Mouse (Mus musculus): ENCODE measurements around the gene Fam117a.
A peak's percentile ranks its signal among the peaks of the same experiment; 100 is the strongest.
"Not testable (repeated sequence)": the region's sequence is repeated elsewhere in the genome, so short reads cannot be mapped to it uniquely, and the experiment has no call there.

Gene Fam117a

GRCm38 (mm10) chr11:95392708-95393499 is 56.1 kb downstream of the Fam117a start:
- DNase-seq (ENCODE audit: low spot score in 2 of 2): peak; percentile 27 to 32

GRCm38 (mm10) chr11:95393500-95393816 is 56.6 kb downstream of the Fam117a start:
- DNase-seq (ENCODE audit: low spot score in 2 of 2): no peak

DNA sequence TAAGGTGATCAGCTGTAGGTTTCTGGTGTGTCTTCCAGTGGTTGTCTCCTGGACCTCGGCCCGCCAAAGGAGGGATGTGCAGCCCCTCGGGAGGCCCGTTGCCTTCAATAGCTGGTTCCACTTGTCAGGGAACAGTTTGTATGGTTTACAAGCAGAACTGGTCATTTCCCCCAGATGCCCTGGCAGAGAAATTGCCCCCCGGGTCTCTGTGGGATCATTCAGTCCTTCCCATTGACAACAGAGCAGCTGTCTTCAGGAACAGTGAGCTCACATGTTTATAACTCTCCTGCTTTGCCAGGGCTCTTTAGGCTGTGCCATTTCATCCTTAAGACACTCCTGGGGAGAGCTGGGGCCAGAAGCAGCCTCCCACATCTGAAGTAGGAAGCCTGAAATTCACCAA is 57.3 kb downstream of the Fam117a start:
- DNase-seq (ENCODE audit: low spot score in 2 of 2): no peak

GRCm38 (mm10) chr11:95396548-95396947 is 59.7 kb downstream of the Fam117a start:
- DNase-seq (ENCODE audit: low spot score in 2 of 2): no peak

- peak; percentile 56 to 77 for DNase-seq (ENCODE audit: low spot score in 2 of 2)
Observed at GRCm38 (mm10) chr11:95397843-95398835, 61.3 kb downstream of the Fam117a start.

- DNase-seq (ENCODE audit: low spot score in 2 of 2): no peak
Observed at GRCm38 (mm10) chr11:95399520-95400020, 62.8 kb downstream of the Fam117a start.

- DNase-seq (ENCODE audit: low spot score in 2 of 2): no peak
Observed at GRCm38 (mm10) chr11:95401568-95401967, 64.8 kb downstream of the Fam117a start.

DNA sequence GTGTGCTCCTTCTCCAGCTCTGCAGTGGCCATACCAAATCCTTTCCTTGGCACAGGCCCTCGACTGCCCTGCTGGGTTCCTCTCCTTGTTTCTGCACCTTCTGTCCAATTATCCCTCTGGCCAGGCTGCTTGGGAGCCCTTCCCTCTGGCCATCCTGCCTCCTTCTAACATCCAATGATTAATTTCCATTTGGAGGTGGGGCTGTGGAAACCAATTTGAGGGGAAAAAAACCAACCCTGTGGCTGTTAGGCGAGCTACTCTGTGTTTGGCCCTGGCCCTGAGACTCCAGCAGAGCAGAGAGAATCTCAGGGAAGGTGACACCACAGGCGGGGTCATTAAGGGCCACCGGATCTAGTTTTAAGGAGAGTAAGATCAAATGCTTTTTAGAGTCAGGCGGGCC is 65.4 kb downstream of the Fam117a start:
- DNase-seq (ENCODE audit: low spot score in 2 of 2): no peak

DNA sequence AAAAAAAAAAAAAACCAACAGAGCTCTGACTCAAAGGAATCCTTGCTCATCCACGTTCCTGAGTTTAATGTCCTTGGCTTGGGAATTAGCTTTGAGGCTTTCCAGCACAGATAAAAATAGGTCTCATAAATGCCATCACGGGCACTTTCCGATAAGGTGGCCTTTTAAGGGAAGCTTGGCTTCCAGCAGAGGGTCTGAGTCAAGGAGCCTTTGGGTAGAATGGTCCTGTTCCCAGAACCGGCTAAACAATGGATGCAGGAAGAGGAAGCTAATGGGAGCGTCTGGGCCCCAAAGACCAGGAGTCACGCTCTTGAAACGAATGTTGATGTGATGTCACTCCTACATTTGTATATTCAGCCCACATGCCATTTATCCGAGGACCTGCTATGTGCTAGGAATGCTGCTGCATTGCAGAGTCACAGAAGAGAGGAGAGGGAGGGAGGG is 65.9 kb downstream of the Fam117a start:
- no peak for DNase-seq (ENCODE audit: low spot score in 2 of 2)

- DNase-seq (ENCODE audit: low spot score in 2 of 2): no peak
Observed at GRCm38 (mm10) chr11:95403382-95404340, 66.8 kb downstream of the Fam117a start.

DNA sequence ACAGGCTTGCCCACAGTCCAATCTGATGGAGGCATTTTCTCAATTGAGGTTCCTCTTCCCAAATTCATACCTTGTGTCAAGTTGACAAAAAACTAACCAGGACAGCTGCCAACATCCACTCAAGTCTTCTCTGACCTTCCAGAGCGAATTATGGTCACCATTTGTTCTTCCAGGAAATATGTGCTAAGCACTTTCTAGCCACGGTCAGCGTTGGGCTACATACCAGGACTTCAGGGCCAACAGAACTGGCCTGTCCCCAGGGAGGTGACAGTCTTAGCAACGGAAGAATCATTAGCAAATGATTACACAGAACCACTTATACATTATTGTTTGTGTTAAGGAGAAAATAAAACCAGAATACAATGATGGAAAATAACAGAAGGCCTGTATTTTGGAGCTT is 69.0 kb downstream of the Fam117a start:
- DNase-seq (ENCODE audit: low spot score in 2 of 2): no peak

GRCm38 (mm10) chr11:95406398-95406797 is 69.6 kb downstream of the Fam117a start:
- DNase-seq (ENCODE audit: low spot score in 2 of 2): not testable (repeated sequence)

DNA sequence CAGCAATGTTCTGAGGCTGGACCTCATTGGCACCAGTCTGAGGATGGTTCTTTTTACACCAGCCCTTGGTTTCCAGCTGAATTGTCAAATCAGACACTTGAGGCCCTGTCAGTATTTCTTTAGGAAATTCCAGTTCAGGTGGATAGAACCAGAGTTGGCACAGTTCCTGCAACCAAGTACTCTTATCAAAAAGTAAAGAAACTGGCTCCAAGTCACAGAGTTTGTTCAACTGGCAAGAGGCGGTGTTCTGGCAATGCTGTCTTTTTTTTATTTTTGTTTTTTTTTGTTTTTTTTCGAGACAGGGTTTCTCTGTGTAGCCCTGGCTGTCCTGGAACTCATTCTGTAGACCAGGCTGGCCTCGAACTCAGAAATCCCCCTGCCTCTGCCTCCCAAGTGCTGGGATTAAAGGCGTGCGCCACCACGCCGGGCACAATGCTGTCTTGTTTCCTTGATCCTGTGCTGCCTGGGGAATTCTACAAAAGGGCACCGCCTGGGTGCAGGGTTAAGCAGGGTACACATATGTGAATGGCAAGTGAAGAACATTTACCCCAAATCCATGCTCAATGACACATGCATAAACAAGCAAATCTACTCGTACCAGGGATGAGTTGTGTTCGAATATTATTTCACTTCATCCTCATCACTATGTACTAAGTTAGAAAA is 72.8 kb downstream of the Fam117a start:
- no peak for DNase-seq (ENCODE audit: low spot score in 2 of 2)

DNA sequence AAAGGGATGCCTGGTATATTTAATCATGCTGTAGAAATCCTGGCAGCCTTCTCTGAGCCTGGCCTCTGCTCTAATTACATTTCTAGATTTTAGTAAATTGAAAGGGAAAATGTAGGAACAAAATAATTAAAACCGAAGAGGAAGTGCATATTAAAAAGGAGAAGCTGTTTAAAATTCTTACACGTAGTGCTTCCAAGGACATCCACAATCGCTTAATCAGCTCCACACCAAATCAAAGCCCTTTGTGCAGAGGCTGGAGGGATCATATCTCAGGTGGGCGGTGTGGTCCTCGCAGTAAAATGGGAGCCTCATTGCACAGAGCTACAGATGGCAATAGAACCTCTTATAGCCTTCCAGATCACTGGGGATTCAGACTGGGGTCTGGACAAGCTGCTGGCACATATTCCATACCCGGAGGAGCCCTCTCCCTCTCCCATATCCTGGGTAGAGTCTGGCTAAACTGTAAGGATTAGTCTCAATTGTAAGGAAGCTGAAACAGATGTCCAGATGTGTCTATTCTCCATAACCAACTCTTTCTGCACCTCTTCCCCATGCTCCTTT is 74.7 kb downstream of the Fam117a start:
- no peak for DNase-seq (ENCODE audit: low spot score in 2 of 2)

GRCm38 (mm10) chr11:95412615-95413014 is 75.8 kb downstream of the Fam117a start:
- no peak for DNase-seq (ENCODE audit: low spot score in 2 of 2)

DNA sequence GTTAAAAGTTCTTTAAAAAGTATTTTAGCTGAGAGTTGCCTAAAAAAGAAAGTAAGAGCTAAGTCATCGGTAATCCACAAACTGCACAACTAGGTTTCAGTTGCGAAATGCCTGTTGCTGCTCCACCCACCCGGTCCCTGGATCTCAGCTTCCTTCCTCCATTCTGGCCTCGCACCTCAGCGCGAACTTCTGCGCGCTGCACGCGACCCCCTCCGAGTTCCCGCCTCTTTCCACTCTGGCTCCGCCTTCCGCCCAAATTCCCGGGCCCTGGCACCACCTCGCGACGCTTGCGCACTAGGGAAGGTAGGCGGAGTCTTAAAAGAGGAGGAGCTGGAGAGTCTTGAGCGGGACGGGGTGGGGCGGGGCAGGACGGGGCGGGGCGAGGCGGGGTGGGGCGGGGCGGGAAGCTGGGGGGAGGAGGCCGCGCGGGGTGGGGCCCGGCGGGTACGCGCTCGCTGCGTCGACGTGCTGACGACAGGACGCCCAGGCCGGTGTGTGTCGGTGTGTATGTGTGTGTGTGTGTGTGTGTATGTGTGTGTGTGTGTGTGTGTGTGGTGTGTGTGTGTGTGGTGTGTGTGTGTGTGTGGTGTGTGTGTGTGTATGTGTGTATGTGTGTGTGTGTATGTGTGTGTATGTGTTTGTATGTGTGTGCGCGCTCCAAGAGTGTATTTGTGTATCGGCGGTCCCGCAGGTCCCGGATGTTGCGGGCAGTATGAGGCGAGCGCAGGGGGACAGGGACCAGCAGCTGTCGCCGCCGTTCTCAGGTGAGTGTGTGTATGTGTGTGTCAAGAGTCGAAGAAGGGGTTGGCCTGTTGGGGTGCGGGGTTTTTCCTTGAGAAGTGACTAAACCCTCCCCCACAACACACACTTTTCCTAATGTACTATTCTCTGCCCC is 77.1 kb downstream of the Fam117a start, which contains the start of gene Spop:
TSS of gene Spop (plus strand) at position 440 of the 895 bp plus-strand sequence.
- peak; percentile 87 to 88 for DNase-seq (ENCODE audit: low spot score in 2 of 2)

DNA sequence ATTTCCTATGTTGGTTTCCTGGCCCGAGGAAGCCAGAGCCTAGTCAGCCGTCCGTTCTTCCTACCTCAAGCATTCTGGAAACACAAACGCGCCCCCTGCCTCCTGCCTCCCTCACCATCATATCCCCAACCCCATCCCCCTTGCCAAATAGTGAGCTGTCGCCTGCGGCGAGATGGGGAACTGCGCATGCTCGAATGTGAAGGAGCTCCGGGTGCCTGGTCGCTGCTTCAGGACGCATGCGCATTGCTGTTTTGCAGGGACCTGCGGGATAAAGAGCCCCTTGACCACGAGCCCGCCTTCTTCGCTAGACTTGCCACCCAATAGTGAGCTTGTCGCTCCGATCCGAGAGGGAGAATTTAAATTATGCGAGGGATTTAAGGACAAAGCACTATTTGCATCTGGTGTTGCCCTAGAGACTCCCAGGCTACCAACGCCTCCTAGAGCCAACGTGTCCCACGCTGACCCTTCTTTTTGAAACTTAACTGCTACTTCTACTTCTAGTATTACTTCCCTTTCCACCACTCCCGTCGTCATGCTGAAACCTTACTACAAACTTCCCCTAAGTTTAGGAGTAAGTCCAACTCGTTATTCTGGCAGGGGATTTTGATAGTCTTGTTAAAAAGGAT is 77.8 kb downstream of the Fam117a start:
- DNase-seq (ENCODE audit: low spot score in 2 of 2): peak; percentile 90 to 95

DNA sequence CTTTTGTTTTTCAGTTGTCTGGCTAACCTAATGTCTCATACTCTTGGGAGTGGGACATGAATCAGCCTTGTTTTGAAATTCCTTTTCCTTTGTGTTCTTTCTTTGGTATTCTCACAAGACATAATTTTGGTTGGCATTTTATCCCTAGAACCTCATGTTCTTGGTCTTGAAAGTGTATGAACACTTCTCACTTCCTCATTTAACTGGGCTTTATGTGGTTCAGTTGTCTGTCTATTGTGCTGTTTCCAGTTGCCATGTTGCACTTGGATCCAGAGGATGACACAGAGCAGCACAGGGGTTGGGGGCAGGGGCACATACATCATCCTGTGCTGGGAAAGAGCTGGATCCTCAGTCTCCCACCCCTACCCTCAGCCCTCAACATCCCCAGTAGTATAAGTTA is 79.1 kb downstream of the Fam117a start:
- no peak for DNase-seq (ENCODE audit: low spot score in 2 of 2)

GRCm38 (mm10) chr11:95417341-95417740 is 80.5 kb downstream of the Fam117a start:
- no peak for DNase-seq (ENCODE audit: low spot score in 2 of 2)

Measured in thymus, postnatal 10 days (tissue).